Mouse (Mus musculus) monocyte, adult 2 months (primary cell): Measurements from ENCODE around the gene Ap1s2.

Experiments used
- DNase-seq, 2 experiments: peaks; one replicate each; pipeline ENCODE4 v3.0.0; 2022; ENCODE audit warnings: low spot score in 2 of 2, low read depth in 1 of 2

The Ap1s2 gene

GRCm38 (mm10) chrX:163958467-163958875, 49.7 kb downstream of the Ap1s2 start, which contains the start of gene Zrsr2:
TSS of gene Zrsr2 (minus strand) at chrX:163958661.
- peak; percentile 72 for DNase-seq

- no peak for DNase-seq
Observed at GRCm38 (mm10) chrX:163981092-163981491, 72.3 kb downstream of the Ap1s2 start.

GRCm38 (mm10) chrX:163981500-163981899, 72.7 kb downstream of the Ap1s2 start:
- no peak for DNase-seq

GRCm38 (mm10) chrX:163982129-163982528, 73.3 kb downstream of the Ap1s2 start:
- DNase-seq, result no peak
